ENCODE assay signal across 8 mouse cellular contexts in the genomic region with DNA sequence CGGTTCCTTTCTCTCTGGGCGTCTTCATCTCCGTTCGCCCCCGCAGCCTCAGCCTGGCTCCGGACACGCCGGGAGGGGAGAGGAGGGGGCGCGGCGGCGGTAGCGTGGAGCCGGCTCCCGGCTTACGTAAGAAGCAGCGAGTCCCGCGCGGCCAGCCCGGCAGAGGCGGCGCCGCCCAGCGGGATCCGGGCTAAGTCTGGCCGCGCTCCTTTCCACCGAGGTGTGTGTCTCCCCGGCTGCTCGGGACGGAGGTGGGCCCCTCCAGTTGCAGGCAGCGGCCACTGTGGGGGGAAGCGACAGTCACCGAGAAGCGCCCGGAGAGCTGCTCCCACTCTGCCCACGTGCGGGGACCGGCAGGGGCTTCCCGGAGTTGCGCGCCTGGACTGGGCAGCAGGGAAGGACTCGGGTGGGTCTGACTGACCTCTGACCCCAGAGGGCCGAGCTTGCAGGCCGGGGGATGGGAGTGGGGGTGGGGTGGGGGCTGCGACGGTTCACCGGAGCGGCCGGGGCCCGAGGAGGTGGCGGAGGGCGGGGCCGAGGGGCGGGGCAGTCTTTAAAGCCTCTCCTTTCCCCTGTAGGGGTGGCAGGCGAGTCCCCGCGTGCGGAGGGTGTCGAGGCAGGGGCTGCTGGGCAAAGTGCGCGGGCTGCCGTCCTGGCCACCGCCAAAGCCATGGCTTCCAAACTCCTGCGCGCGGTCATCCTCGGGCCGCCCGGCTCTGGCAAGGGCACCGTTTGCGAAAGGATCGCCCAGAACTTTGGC. TPM values are rescaled to one million over a fixed set of nuclear protein-coding genes. Genes with fewer than 3 reads are reported as not detected.
DNase-seq lines count a peak whose midpoint lies in the region; ATAC-seq lines count a peak whose summit lies in the region.

A gene (plus strand): TSS at position 127 of the 760 bp plus-strand sequence.

- no peaks in the 10 kb centered on the region; the same call in 1 of the 2 replicates for H3K36me3 ChIP-seq in erythroblast, embryonic 14.5 days (ENCODE audit: control insufficient read depth)
- H3K36me3 ChIP-seq in intestine, embryonic 15.5 days: no peaks in the 10 kb centered on the region
- H3K36me3 ChIP-seq in limb, embryonic 10.5 days: peaks cover 8% of the 10 kb centered on the region; the same call in 1 of the 2 replicates
- no peaks in the 10 kb centered on the region for H3K36me3 ChIP-seq in midbrain, embryonic 11.5 days (ENCODE audit: control insufficient read depth, insufficient read depth, low read length)
- H3K36me3 ChIP-seq in splenic B cell, adult 2 months (ENCODE audit: control insufficient read depth, insufficient read depth, low read length, poor library complexity, severe bottlenecking): no peaks in the 10 kb centered on the region

- peak within 1 kb of the TSS; percentile 73 for H3K9ac ChIP-seq in intestine, embryonic 15.5 days
- H3K9ac ChIP-seq in midbrain, embryonic 11.5 days (ENCODE audit: low read length): peak within 1 kb of the TSS; percentile 85

- no peak for ATAC-seq in erythroblast, adult 5-6 weeks (replicated peaks; ENCODE audit: low FRiP score, poor library complexity, severe bottlenecking)
- peak; percentile 93 for ATAC-seq in intestine, embryonic 15.5 days
- peak; percentile 87 for ATAC-seq in midbrain, embryonic 11.5 days (ENCODE audit: low FRiP score)

- peaks cover 11% of the 10 kb centered on the region for H3K4me1 ChIP-seq in erythroblast, embryonic 14.5 days (ENCODE audit: control insufficient read depth)
- H3K4me1 ChIP-seq in intestine, embryonic 15.5 days (replicated peaks): no peaks in the 10 kb centered on the region
- peaks cover 14% of the 10 kb centered on the region for H3K4me1 ChIP-seq in limb, embryonic 10.5 days
- H3K4me1 ChIP-seq in midbrain, embryonic 11.5 days (ENCODE audit: control insufficient read depth, insufficient read depth, low read length): peaks cover 3% of the 10 kb centered on the region; the same call in 1 of the 2 replicates

- under 1% methylated on average over 54 of the region's 74 CpGs for WGBS in intestine, embryonic 15.5 days
- under 1% methylated on average over 71 of the region's 74 CpGs for WGBS in limb, embryonic 10.5 days
- WGBS in midbrain, embryonic 11.5 days: under 1% methylated on average over 47 of the region's 74 CpGs

- peak within 1 kb of the TSS; percentile 33; the same call in 1 of the 2 replicates for H3K27ac ChIP-seq in intestine, embryonic 15.5 days
- H3K27ac ChIP-seq in limb, embryonic 10.5 days: peak within 1 kb of the TSS; percentile 91
- peak within 1 kb of the TSS; percentile 36; the same call in 1 of the 2 replicates for H3K27ac ChIP-seq in midbrain, embryonic 11.5 days (ENCODE audit: low read depth, low read length)

- DNase-seq in embryo, embryonic 10 days (ENCODE audit: low spot score): peak; percentile 71
- DNase-seq in gonadal fat pad, adult 2 months (ENCODE audit: low read depth): no peak
- peak; percentile 85 for DNase-seq in limb, embryonic 10.5 days (ENCODE audit: low spot score)
- DNase-seq in midbrain, embryonic 11.5 days (ENCODE audit: low spot score, missing footprints): peak; percentile 97
- peak; percentile 6 for DNase-seq in splenic B cell, adult 2 months (ENCODE audit: low read depth, low spot score)

- H3K4me3 ChIP-seq in erythroblast, embryonic 14.5 days (replicated peaks): peak within 1 kb of the TSS; percentile 61
- H3K4me3 ChIP-seq in intestine, embryonic 15.5 days (replicated peaks): peak within 1 kb of the TSS; percentile 75
- peak within 1 kb of the TSS; percentile 86 for H3K4me3 ChIP-seq in limb, embryonic 10.5 days
- peak within 1 kb of the TSS; percentile 76 for H3K4me3 ChIP-seq in midbrain, embryonic 11.5 days (ENCODE audit: low read depth, low read length)

- no peaks in the 10 kb centered on the region for H3K9me3 ChIP-seq in erythroblast, embryonic 14.5 days (ENCODE audit: control insufficient read depth, low read length)
- H3K9me3 ChIP-seq in intestine, embryonic 15.5 days: no peaks in the 10 kb centered on the region
- no peaks in the 10 kb centered on the region for H3K9me3 ChIP-seq in limb, embryonic 10.5 days (replicated peaks)
- no peaks in the 10 kb centered on the region for H3K9me3 ChIP-seq in midbrain, embryonic 11.5 days (ENCODE audit: control insufficient read depth, low read length)

- peak within 1 kb of the TSS; percentile 97 for H3K4me2 ChIP-seq in intestine, embryonic 15.5 days (replicated peaks)
- peak within 1 kb of the TSS; percentile 98 for H3K4me2 ChIP-seq in midbrain, embryonic 11.5 days

- H3K27me3 ChIP-seq in erythroblast, embryonic 14.5 days (ENCODE audit: control insufficient read depth): peaks cover 28% of the 10 kb centered on the region
- no peaks in the 10 kb centered on the region for H3K27me3 ChIP-seq in intestine, embryonic 15.5 days (replicated peaks)
- no peaks in the 10 kb centered on the region for H3K27me3 ChIP-seq in limb, embryonic 10.5 days (ENCODE audit: low read depth, poor library complexity, severe bottlenecking)
- no peaks in the 10 kb centered on the region; the same call in 1 of the 2 replicates for H3K27me3 ChIP-seq in midbrain, embryonic 11.5 days (ENCODE audit: control insufficient read depth, insufficient read depth, low read length)
- no peaks in the 10 kb centered on the region; the same call in 1 of the 2 replicates for H3K27me3 ChIP-seq in splenic B cell, adult 2 months (ENCODE audit: control insufficient read depth, insufficient read depth, low read length, poor library complexity, severe bottlenecking)

RNA-seq across cellular contexts. Expression of the gene that starts here (rescaled TPM):
- 0.16 TPM in 1 of 2 replicates, not detected in the other for polyA plus RNA-seq in erythroblast, embryonic 14.5 days (2012)
- total RNA-seq in erythroblast, adult 5-6 weeks (2015; ENCODE audit: low replicate concordance): 1.5 and 3.8 TPM in 2 replicates
- total RNA-seq in erythroblast, adult 5-6 weeks (2017; ENCODE audit: low replicate concordance): 0.84 and 2.2 TPM in 2 replicates
- 11.0 and 12.8 TPM in 2 replicates for polyA plus RNA-seq in gonadal fat pad, adult 2 months (2012; rRNA removed)
- polyA plus RNA-seq in intestine, embryonic 15.5 days (2015; fragmentation: Nextera tagmentation; extraction: Ambion mirVana): 19.4 and 25.1 TPM in 2 replicates
- 15.0 and 21.6 TPM in 2 replicates for polyA plus RNA-seq in limb, embryonic 10.5 days (2016; fragmentation: Nextera tagmentation; extraction: Ambion mirVana)
- polyA plus RNA-seq in midbrain, embryonic 11.5 days (2014; fragmentation: Nextera tagmentation; extraction: Ambion mirVana): 10.8 and 12.7 TPM in 2 replicates

Comparison
In these comparisons a context has a peak if more than half of its experiments do, and no peak if none do; other contexts are left out.
1. RNA of the gene that starts here (polyA plus RNA-seq): 19.4 to 25.1 TPM in intestine, embryonic 15.5 days, 15.0 to 21.6 TPM in limb, embryonic 10.5 days, 10.8 to 12.7 TPM in midbrain, embryonic 11.5 days and 11.0 to 12.8 TPM in gonadal fat pad, adult 2 months; 0.16 TPM in erythroblast, embryonic 14.5 days; every median in the first group is over 10 times any median in the second.
2. H3K27ac ChIP-seq: peak in every context shown above with its lines; median percentile 91 in limb, embryonic 10.5 days; 36 in midbrain, embryonic 11.5 days; 33 in intestine, embryonic 15.5 days.
3. Peak in every context shown above with its lines, with median percentiles within 50 percentile points of each other: H3K4me3 ChIP-seq.